Mouse (Mus musculus) gastrocnemius, postnatal 25 days (tissue): Measurements from ENCODE around the gene Chchd3. TPM values are rescaled to one million over a fixed set of nuclear protein-coding genes. Genes with fewer than 3 reads are reported as not detected.
A peak's percentile ranks its signal among the peaks of the same experiment; 100 is the strongest.

ENCODE experiments used
- DNase-seq: peaks from one replicate; pipeline ENCODE4 v3.0.0; 2022
- total RNA-seq, 2 experiments: library from RNA; stranded (reverse); gene quantifications; 1 replicate in 1 of 2; 2 replicates in 1 of 2; pipeline ENCODE4 v1.2.3; 2021

Chchd3 gene
- total RNA-seq, 2 experiments from 2014 or later: 366 to 394 TPM

DNA sequence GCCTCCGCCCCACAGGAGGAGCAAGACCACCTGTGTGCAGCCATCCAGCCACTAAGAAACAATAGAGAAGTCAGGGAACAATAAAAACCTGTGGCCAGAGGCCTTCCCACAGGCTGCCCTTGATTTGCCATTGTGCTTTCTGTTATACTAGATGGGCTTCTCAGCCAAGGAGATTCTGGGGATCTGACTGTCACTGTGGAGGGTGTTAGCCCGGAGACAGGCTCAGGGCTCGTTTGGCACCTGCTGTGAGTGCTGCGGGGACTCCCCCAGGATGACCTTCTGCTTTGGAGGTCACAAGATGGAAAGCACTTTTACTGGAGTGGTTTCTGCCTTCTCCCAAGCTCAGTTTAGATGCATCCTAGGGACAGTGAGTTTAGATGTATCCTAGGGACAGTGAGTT lies 262.5 kb downstream of the Chchd3 start:
- no peak for DNase-seq

DNA sequence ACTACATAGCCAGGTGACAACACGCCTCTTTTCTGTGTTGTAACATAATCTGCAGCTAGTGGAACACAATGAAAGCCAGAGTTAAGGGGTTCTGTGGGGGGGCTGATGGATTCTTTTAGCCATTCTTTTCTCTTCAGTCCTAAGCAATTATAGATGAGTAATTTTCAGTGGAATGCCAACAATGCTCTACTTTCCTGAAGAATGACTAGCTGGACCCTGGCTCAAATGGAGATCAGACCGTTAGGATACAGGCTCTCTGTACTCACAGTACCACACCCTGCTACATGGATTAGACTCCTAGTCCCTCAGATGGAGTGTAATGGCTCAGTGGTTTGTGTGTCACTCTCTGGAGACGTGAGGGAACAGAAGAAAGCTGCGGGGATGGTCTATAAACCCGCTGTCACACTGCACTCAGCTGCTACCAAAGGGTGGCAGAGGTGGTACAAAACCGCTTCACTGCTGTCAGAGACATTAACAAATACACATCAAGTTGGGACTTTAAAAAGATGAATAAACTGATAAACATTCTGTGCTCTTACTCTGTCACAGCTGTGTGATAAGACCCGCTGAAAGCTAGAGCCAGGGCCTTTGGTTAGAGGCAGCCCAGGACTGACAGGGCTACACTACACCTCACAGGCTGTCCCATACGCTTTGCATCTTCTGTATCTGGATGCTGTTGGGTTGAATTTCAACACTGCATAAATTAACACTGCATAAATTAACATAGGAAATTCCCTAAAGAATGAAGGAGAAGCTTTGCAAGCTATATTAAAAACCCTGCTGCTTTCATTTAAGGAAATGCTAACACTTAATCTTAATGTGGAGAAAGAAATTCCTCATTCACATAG lies 264.2 kb downstream of the Chchd3 start:
- no peak for DNase-seq

DNA sequence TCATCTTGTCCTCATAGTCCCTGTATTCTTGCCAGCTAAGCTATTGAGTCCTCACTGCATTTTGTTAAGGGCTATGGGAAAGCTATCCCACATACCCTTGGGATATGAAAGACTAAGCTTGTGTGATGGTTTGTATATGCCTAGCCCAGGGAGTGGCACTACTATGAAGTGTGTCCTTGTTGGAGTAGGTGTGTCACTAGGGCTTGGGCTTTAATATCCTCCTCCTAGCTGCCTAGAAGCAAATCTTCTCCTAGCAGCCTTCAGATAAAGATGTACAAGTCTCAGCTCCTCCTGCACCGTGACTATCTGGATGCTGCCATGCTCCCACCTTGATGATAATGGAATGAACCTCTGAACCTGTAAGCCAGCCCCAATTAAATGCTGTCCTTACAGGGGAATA lies 266.5 kb downstream of the Chchd3 start:
- no peak for DNase-seq

DNA sequence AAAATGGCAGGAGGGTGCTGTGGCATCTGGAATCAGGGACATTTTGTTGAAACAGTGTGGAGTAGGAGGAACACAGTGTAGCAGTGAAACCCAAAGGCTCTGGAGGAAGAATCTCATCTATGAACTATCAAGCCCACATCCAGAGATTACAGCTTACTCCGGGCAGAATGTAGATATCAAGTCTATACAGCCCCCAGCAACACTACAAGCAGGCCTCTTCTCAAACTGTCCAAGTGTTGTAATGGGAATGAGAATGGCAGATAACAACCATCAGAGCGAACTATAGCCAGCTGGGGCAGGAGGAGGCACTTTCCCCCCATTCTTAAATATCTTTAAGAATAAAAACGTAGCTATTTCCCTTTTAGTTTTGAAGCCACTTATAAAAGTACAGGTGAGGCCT lies 266.9 kb downstream of the Chchd3 start:
- DNase-seq: no peak

DNA sequence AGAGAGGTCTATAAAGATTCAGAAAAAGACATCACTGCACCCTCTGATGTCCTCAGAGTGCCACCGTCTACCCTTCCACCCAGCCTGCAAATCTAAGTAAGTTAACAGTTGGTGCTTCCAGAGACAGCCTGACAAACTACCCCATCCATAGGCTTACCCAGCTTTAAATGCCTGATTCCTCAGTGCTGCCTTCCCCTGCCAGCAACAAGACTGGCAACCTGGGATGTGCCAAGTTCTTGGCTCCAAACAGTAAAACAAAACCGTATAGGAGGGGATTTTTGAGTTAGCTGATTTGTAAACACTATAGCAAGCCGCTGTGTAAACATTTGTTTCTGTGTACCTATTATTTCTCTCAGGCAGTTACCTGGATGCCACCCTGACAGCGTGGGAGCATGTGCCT lies 269.6 kb downstream of the Chchd3 start:
- DNase-seq: no peak

DNA sequence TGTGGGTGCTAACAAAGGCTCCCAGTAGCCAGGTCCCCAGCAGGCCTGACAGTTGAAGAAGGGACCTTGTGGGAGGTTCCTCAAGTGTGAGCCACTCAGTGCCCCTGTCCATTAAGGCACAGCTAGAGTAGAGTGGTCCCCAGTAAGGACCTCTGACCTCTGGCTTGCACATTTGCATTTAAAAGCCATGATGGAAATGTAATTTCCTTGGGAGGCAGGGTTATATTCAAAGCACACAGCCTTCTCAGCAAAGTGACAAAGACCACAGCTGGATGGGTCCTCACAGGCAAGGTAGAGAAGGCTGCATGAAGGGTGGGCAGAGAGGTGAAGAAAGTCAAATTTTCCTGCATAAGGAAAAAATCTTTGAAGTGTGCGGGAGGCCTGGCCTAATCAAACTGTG lies 272.7 kb downstream of the Chchd3 start:
- DNase-seq: no peak

DNA sequence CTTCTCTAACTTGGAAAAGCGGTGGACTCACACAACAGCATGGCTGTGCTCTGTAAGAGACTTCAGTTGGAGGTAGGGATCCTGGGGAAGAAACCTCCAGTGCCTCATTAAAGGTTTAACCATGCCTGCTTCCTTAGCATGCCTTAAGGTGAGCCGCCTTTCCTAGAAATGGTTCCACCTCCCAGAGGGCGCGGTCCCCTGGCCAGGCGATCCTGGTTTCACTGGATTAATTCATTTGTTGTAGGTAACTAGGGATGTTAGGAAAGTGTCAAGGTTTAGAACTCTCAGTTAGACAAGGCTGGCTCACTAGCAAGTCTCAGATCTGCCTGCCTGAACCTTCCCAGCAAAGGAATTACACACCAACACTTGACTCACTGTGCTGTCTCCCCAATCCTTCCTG lies 273.9 kb downstream of the Chchd3 start:
- no peak for DNase-seq

DNA sequence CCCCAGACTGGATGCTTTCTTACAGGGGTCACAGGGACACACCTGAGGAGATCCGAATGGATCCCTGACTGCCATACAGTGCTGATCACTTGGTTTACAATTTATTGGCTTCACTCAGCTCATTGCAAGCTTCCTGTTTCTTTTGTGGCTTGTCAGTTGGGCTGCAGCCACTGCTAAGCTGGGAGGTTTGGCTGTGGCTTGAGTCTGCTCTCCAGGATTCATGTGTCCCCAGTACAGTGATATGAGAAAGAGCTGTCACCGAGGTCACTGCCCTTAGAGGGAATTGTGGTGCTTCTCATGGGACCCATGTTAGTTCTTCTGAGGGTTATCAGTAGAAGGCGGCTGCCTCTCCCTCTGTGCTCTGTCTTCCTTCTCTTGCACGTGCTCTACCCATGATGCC lies 277.0 kb downstream of the Chchd3 start:
- DNase-seq: no peak

DNA sequence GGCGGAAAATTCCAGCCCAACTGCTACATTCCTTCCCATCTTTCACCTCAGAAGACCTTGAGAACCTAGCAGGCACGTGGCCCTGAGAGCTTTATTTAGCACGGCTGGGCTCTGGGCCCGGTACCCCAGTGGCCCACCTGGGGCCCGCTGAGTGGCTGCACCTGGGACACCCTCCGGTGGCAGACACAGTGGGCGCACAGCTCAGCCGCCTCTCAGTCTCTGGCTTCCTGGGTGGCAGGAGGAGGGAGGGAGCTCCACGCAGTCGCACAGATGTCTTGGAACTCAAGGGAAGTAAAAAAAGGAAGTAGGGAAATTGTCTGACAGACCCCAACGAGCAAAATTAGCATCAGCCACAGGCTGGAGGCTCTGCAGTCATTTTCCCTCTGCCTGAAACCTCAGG lies 279.5 kb downstream of the Chchd3 start:
- no peak for DNase-seq

DNA sequence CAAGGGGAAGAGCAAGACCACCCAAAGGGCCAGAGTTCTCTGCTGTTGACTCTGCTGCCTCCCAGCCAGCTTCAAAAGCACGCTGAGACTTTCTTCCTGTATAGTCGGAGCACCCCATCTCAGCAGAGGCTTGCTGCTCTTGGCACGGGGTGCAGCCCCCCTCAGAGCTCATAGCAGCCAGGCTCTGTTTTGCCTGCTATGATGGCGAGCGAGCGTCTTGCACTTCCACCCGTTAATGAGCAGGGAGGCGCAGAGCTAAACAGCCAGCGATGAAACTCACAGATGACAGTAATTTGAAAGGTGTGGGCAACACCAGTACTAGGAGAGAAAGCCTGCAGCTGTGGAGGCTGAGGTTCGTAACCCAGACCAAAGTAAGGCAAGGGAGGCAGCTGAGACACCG lies 283.7 kb downstream of the Chchd3 start:
- DNase-seq: no peak

DNA sequence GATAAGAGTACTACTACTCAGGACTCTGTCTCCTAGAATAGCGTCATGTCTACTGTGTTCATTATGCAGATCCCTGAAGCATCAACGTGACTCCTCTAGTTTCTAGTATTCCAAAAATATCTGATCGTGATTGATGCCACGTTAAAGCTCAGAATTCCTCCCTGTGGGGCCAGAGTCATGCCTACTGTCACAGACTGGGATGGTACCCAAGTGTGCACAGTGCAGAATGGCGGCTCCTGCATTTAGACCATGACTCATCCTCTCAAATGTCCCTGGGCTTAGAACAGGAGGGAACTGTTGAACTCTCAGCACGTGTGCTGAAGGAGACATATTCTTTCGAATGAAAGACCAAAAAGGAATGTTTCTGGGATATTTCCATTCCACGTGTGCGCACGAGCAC lies 305.5 kb downstream of the Chchd3 start:
- DNase-seq: peak; percentile 28

DNA sequence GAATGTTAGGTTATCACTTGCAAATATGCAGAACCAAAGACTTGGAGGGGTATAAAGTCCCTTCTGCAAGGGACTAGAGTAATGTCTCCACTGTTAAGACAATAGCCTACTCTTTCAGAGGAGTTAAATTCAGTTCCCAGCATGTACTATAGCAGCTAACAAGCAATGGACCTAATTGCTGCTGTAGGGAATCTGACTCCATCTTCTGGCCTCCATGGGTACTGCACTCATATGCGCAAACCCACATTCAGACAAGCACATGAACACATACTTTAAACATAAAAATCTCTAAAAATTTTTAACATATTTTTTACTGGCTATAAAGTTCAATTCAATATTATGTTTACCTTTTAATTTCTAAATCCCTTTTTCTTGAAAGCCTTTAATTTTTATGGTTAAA lies 310.2 kb downstream of the Chchd3 start:
- no peak for DNase-seq

DNA sequence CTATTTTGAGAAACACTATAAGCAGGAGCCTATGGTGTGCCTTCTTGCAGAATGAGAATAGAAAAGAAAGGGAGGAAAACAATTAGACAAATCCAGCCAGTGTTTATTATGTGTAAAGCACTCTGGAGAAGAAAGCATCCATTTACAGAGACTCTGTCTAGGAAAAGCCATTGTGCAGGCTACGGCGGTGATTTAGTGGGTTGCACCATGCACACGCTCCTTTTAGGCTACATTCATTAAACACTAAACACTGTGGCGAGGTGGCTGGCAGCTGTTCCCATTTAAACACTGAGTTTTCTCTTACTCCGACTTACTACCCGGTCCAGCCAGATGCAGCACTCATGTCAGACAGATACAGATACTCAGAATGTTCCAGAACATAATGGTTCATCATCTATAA lies 311.3 kb downstream of the Chchd3 start:
- no peak for DNase-seq

DNA sequence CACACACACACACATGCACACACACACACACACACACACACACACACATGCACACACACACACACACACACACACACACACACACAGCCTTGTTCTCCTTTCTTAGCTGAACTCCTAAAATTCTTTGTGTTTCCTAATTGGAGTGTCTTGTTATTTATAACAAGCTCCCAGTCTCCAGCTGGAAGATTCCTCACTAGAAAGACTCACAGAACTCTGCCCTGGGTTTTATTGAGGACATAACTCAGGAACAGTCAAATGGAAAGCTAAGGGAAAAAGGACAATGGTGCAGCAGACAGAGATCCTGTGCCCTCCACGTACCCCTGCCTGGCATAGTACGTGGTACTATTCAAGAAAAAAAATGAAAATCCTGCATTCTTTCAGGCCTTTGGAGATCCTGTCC lies 312.7 kb downstream of the Chchd3 start:
- DNase-seq: no peak

Other genes starting within 250 kb of the Chchd3 start
- gene Exoc4, start 188.8 kb upstream of the Chchd3 start, total RNA-seq: 10 to 100 TPM; 37.6 to 38.2 TPM